Mouse (Mus musculus) megakaryocyte, embryonic 14.5 days (primary cell): ENCODE measurements at regions not wholly inside any gene's neighbourhood (a gene's known extent, or its start where the extent isn't known, plus 50 kb on each side); places are given as distances from the start of the nearest gene placed in this dataset.

Experiments
- H3K27me3 ChIP-seq: replicated peaks from 2 replicates; pipeline ENCODE3; 2012; ENCODE audit warnings: inconsistent platforms
- H3K36me3 ChIP-seq: replicated peaks from 2 replicates; pipeline ENCODE3; 2012; ENCODE audit warnings: low read length, inconsistent platforms, mixed read lengths
- H3K4me1 ChIP-seq: 2 replicates; pipeline ENCODE4 v1.6.1; 2012; ENCODE audit warnings: inconsistent platforms
- H3K4me3 ChIP-seq: replicated peaks from 2 replicates; pipeline ENCODE3; 2012; ENCODE audit warnings: moderate library complexity, mild to moderate bottlenecking, inconsistent platforms
- H3K9me3 ChIP-seq: 2 replicates; pipeline ENCODE4 v1.6.1; 2012; ENCODE audit warnings: inconsistent platforms
- FLI1 ChIP-seq: IDR thresholded peaks from 2 replicates; pipeline ENCODE4 v1.6.1; 2012; ENCODE audit warnings: low read length, inconsistent platforms, mixed read lengths
- GATA1 ChIP-seq: IDR thresholded peaks from 3 replicates; pipeline ENCODE4 v1.6.1; 2012; ENCODE audit warnings: mixed read lengths, low read length, inconsistent platforms, borderline replicate concordance

- Histone ChIP-seq H3K4me3 (no peak overlapping the region), H3K36me3 (no peaks in the 10 kb centered on the region), H3K27me3 (peaks cover 84% of the 10 kb centered on the region), H3K9me3 (peaks cover 19% of the 10 kb centered on the region), H3K4me1 (peaks cover 40% of the 10 kb centered on the region)
- TF ChIP-seq GATA1 (no peak), FLI1 (no peak)
Observed at GRCm38 (mm10) chr9:61015374-61015890, 221.1 kb downstream of the Uaca start.

- H3K27me3 ChIP-seq = peaks cover 88% of the 10 kb centered on the region
- TF ChIP-seq GATA1 = no peak
- no peak for TF ChIP-seq FLI1
- H3K4me1 ChIP-seq = peaks cover 40% of the 10 kb centered on the region
- peak overlapping the region; percentile 16 for H3K4me3 ChIP-seq
- H3K9me3 ChIP-seq = peaks cover 22% of the 10 kb centered on the region
- H3K36me3 ChIP-seq = no peaks in the 10 kb centered on the region
Observed at GRCm38 (mm10) chr9:61016673-61017072, 222.3 kb downstream of the Uaca start.

- H3K4me3 ChIP-seq = no peak overlapping the region
- H3K4me1 ChIP-seq = peaks cover 22% of the 10 kb centered on the region
- H3K27me3 ChIP-seq = peaks cover 93% of the 10 kb centered on the region
- TF ChIP-seq GATA1 (no peak), FLI1 (no peak)
- H3K36me3 ChIP-seq = no peaks in the 10 kb centered on the region
- peaks cover 18% of the 10 kb centered on the region for H3K9me3 ChIP-seq
Observed at GRCm38 (mm10) chr9:61019938-61020337, 225.6 kb downstream of the Uaca start.

- Histone ChIP-seq H3K4me1 (peaks cover 7% of the 10 kb centered on the region), H3K9me3 (peaks cover 18% of the 10 kb centered on the region), H3K27me3 (peaks cover 91% of the 10 kb centered on the region), H3K36me3 (no peaks in the 10 kb centered on the region), H3K4me3 (no peak overlapping the region)
- TF ChIP-seq GATA1 = no peak
- TF ChIP-seq FLI1 = no peak
Observed at GRCm38 (mm10) chr9:61021810-61022209, 227.5 kb downstream of the Uaca start.

- no peak for TF ChIP-seq GATA1
- Histone ChIP-seq H3K27me3 (peaks cover 90% of the 10 kb centered on the region), H3K4me1 (0 out of 2 replicates have a peak, but pooled peaks cover under 1% of the 10 kb centered on the region), H3K9me3 (peaks cover 18% of the 10 kb centered on the region), H3K4me3 (peak overlapping the region; percentile 20), H3K36me3 (no peaks in the 10 kb centered on the region)
Observed at GRCm38 (mm10) chr9:61022371-61023026, 228.2 kb downstream of the Uaca start.

- Histone ChIP-seq H3K4me1 (no peaks in the 10 kb centered on the region), H3K9me3 (peaks cover 11% of the 10 kb centered on the region), H3K4me3 (no peak overlapping the region), H3K27me3 (peaks cover 86% of the 10 kb centered on the region), H3K36me3 (no peaks in the 10 kb centered on the region)
- TF ChIP-seq FLI1 (no peak), GATA1 (no peak)
Observed at GRCm38 (mm10) chr9:61025341-61025740, 231.0 kb downstream of the Uaca start.

GRCm38 (mm10) chr9:61028775-61029401 is 234.5 kb downstream of the Uaca start:
- no peaks in the 10 kb centered on the region for H3K9me3 ChIP-seq
- no peak overlapping the region for H3K4me3 ChIP-seq
- TF ChIP-seq GATA1 (no peak), FLI1 (no peak)
- H3K4me1 ChIP-seq = no peaks in the 10 kb centered on the region
- H3K36me3 ChIP-seq = no peaks in the 10 kb centered on the region
- H3K27me3 ChIP-seq = peaks cover 85% of the 10 kb centered on the region

- Histone ChIP-seq H3K4me1 (no peaks in the 10 kb centered on the region), H3K36me3 (no peaks in the 10 kb centered on the region), H3K4me3 (no peak overlapping the region), H3K27me3 (peaks cover 86% of the 10 kb centered on the region), H3K9me3 (no peaks in the 10 kb centered on the region)
- TF ChIP-seq GATA1 = no peak
- no peak for TF ChIP-seq FLI1
Observed at GRCm38 (mm10) chr9:61031699-61032447, 237.5 kb downstream of the Uaca start.

GRCm38 (mm10) chr9:61032448-61033433 is 238.4 kb downstream of the Uaca start:
- H3K4me1 ChIP-seq = no peaks in the 10 kb centered on the region
- H3K36me3 ChIP-seq = no peaks in the 10 kb centered on the region
- peaks cover 86% of the 10 kb centered on the region for H3K27me3 ChIP-seq
- TF ChIP-seq FLI1 (no peak), GATA1 (no peak)
- H3K9me3 ChIP-seq = no peaks in the 10 kb centered on the region
- H3K4me3 ChIP-seq = no peak overlapping the region
